Mouse (Mus musculus) granulocyte monocyte progenitor cell, adult 5-6 weeks (primary cell): ENCODE measurements around the gene Gdpd2. TPM values are rescaled to one million over a fixed set of nuclear protein-coding genes. Genes with fewer than 3 reads are reported as not detected.

Source experiments
- ATAC-seq: replicated peaks from 2 replicates; pipeline ENCODE4 v1.8.0; 2016; ENCODE audit warnings: mild to moderate bottlenecking, moderate TSS enrichment, inconsistent platforms; ENCODE audit not compliant: poor library complexity, severe bottlenecking
- total RNA-seq, 2 experiments: library from RNA; stranded (forward) in 1 of 2; stranded (reverse) in 1 of 2; fragments of 200-712, 200-1000 nt in 1 of 2; fragments of >200 nt in 1 of 2; fragmentation: Nextera tagmentation in 1 of 2; gene quantifications; 2 replicates each; pipeline ENCODE4 v1.2.3; 2014 to 2017

Gdpd2 gene
- total RNA-seq (2014; fragmentation: Nextera tagmentation): not detected in 2 replicates
- not detected in 2 replicates for total RNA-seq (2017)

- peak; percentile 98 for ATAC-seq
These were observed at the start of gene Gdpd2 for GRCm38 (mm10) chrX:100729665-100730188. Gene Gdpd2, plus strand, starts transcription at chrX:100729873.

GRCm38 (mm10) chrX:100686527-100686926, 43.1 kb upstream of the Gdpd2 start:
- no peak for ATAC-seq

- no peak for ATAC-seq
These were observed 42.2 kb upstream of the Gdpd2 start for GRCm38 (mm10) chrX:100687360-100688032.

GRCm38 (mm10) chrX:100688033-100688370, 41.7 kb upstream of the Gdpd2 start:
- ATAC-seq: no peak

GRCm38 (mm10) chrX:100696776-100697175, 32.9 kb upstream of the Gdpd2 start:
- no peak for ATAC-seq

GRCm38 (mm10) chrX:100708032-100708431, 21.6 kb upstream of the Gdpd2 start:
- no peak for ATAC-seq

GRCm38 (mm10) chrX:100716173-100716572, 13.5 kb upstream of the Gdpd2 start:
- no peak for ATAC-seq

GRCm38 (mm10) chrX:100728947-100729346, 726 bp upstream of the Gdpd2 start:
- no peak for ATAC-seq

GRCm38 (mm10) chrX:100730266-100730665, 593 bp downstream of the Gdpd2 start:
- no peak for ATAC-seq

- ATAC-seq: no peak
These were observed 4.7 kb downstream of the Gdpd2 start for GRCm38 (mm10) chrX:100734359-100734758.

- ATAC-seq: peak; percentile 83
These were observed 9.2 kb downstream of the Gdpd2 start for GRCm38 (mm10) chrX:100738918-100739317.

- ATAC-seq: no peak
These were observed 9.8 kb downstream of the Gdpd2 start for GRCm38 (mm10) chrX:100739443-100739842.

- ATAC-seq: peak; percentile 81
These were observed 11.1 kb downstream of the Gdpd2 start for GRCm38 (mm10) chrX:100740785-100741184.

GRCm38 (mm10) chrX:100741940-100742339, 12.3 kb downstream of the Gdpd2 start:
- ATAC-seq: peak; percentile 43

- ATAC-seq: peak; percentile 52
These were observed 36.2 kb downstream of the Gdpd2 start for GRCm38 (mm10) chrX:100765855-100766254.

GRCm38 (mm10) chrX:100767181-100767884, 37.7 kb downstream of the Gdpd2 start, which contains the start of gene Dlg3:
Gene Dlg3, plus strand, starts transcription at chrX:100767722.
- peak; percentile 65 for ATAC-seq

- ATAC-seq: 0 out of 2 replicates have a peak, but pooled peaks have one; percentile 20
These were observed 38.4 kb downstream of the Gdpd2 start for GRCm38 (mm10) chrX:100767885-100768626.

- ATAC-seq: no peak
These were observed 39.6 kb downstream of the Gdpd2 start for GRCm38 (mm10) chrX:100769281-100769680.

GRCm38 (mm10) chrX:100774341-100774811, 44.7 kb downstream of the Gdpd2 start:
- peak; percentile 63 for ATAC-seq

- peak; percentile 49 for ATAC-seq
These were observed 45.7 kb downstream of the Gdpd2 start for GRCm38 (mm10) chrX:100775405-100775804.

GRCm38 (mm10) chrX:100776494-100776893, 46.8 kb downstream of the Gdpd2 start:
- ATAC-seq: peak; percentile 58
